26 mouse cellular contexts compared by ENCODE assay signal in genomic region chr5:74777381-74778075, GRCm38 (mm10).
DNase-seq lines count a peak whose midpoint lies in the region; ATAC-seq lines count a peak whose summit lies in the region.
"Had no signal": no experiment of that assay in that cellular context is flagged by ENCODE, and none has a peak within 500 bp of the region (broad histone marks: within the 10 kb centered on the region; RNA-seq: fewer than 3 reads in every experiment).

No protein-coding gene starts in this region.

- 37% methylated on average over 10 of the region's 10 CpGs for WGBS in heart, embryonic 15.5 days

- H3K9me3 ChIP-seq in heart, embryonic 15.5 days (replicated peaks) = no peaks in the 10 kb centered on the region
- H3K9me3 ChIP-seq: embryonic facial prominence, embryonic 12.5 days; hindbrain, embryonic 15.5 days; intestine, embryonic 15.5 days; limb, embryonic 10.5 days; liver, embryonic 15.5 days; midbrain, embryonic 15.5 days; neural tube, embryonic 12.5 days; stomach, embryonic 15.5 days had no signal

- no peak overlapping the region for H3K27ac ChIP-seq in heart, embryonic 15.5 days
- H3K27ac ChIP-seq: embryonic facial prominence, embryonic 12.5 days; hindbrain, embryonic 15.5 days; intestine, embryonic 15.5 days; liver, embryonic 15.5 days; macrophage; midbrain, embryonic 15.5 days; neural tube, embryonic 12.5 days; stomach, embryonic 15.5 days had no signal

- 0 out of 2 replicates have a peak, but pooled peaks have one; percentile 15 for ATAC-seq in heart, embryonic 15.5 days (replicated peaks; ENCODE audit: insufficient number of reproducible peaks, insufficient read depth, low FRiP score, low read depth)
- ATAC-seq: forebrain, embryonic 14.5 days; intestine, embryonic 15.5 days; midbrain, embryonic 15.5 days had no signal

- no peak overlapping the region for H3K4me3 ChIP-seq in heart, embryonic 15.5 days
- H3K4me3 ChIP-seq: embryonic facial prominence, embryonic 12.5 days; erythroblast, embryonic 14.5 days; hindbrain, embryonic 15.5 days; intestine, embryonic 15.5 days; limb, embryonic 10.5 days; liver, embryonic 15.5 days; midbrain, embryonic 15.5 days; neural tube, embryonic 12.5 days; stomach, embryonic 15.5 days had no signal

- intact Hi-C loops in heart, postnatal 25 days (cut with DNase I) = no loop called here

- H3K36me3 ChIP-seq in heart, embryonic 15.5 days = no peaks in the 10 kb centered on the region
- H3K36me3 ChIP-seq: embryonic facial prominence, embryonic 12.5 days; hindbrain, embryonic 15.5 days; intestine, embryonic 15.5 days; limb, embryonic 10.5 days; liver, embryonic 15.5 days; midbrain, embryonic 15.5 days; neural tube, embryonic 12.5 days; stomach, embryonic 15.5 days had no signal

- DNase-seq in heart, postnatal 25 days (ENCODE audit: low spot score) = no peak
- DNase-seq in 3T3-L1 (ENCODE audit: low read depth, low spot score) = peak; percentile 98
- peak; percentile 83 for DNase-seq in adrenal gland, adult 2 months
- peak; percentile 36 for DNase-seq in brain, adult 2 months (ENCODE audit: low read depth, low spot score)
- DNase-seq in embryo, embryonic 9.5 days (ENCODE audit: extremely low spot score) = no peak
- DNase-seq in right cerebral cortex, postnatal 25 days = no peak
- DNase-seq: cerebellum, adult 18-20 months; cerebellum, postnatal 14 days; kidney, adult 8-10 months; kidney, postnatal 10 days; liver; right cerebral cortex, adult 18-20 months; thymus, adult 18-20 months; thymus, postnatal 36 days had no signal

- H3K27me3 ChIP-seq in heart, embryonic 15.5 days = no peaks in the 10 kb centered on the region
- H3K27me3 ChIP-seq: embryonic facial prominence, embryonic 12.5 days; hindbrain, embryonic 15.5 days; intestine, embryonic 15.5 days; liver, embryonic 15.5 days; midbrain, embryonic 15.5 days; neural tube, embryonic 12.5 days; stomach, embryonic 15.5 days had no signal

- no peak overlapping the region for H3K4me2 ChIP-seq in heart, embryonic 15.5 days
- H3K4me2 ChIP-seq: embryonic facial prominence, embryonic 12.5 days; hindbrain, embryonic 15.5 days; intestine, embryonic 15.5 days; liver, embryonic 15.5 days; midbrain, embryonic 15.5 days; neural tube, embryonic 12.5 days; stomach, embryonic 15.5 days had no signal

- H3K9ac ChIP-seq in heart, embryonic 15.5 days = no peak overlapping the region
- H3K9ac ChIP-seq: embryonic facial prominence, embryonic 12.5 days; hindbrain, embryonic 15.5 days; intestine, embryonic 15.5 days; liver, embryonic 15.5 days; midbrain, embryonic 15.5 days; neural tube, embryonic 12.5 days; stomach, embryonic 15.5 days had no signal

- H3K4me1 ChIP-seq in heart, embryonic 15.5 days (replicated peaks) = no peaks in the 10 kb centered on the region
- H3K4me1 ChIP-seq: hindbrain, embryonic 15.5 days; intestine, embryonic 15.5 days; liver, embryonic 15.5 days; midbrain, embryonic 15.5 days; neural tube, embryonic 12.5 days; stomach, embryonic 15.5 days had no signal

Comparison
In these comparisons a context has a peak if more than half of its experiments do, and no peak if none do; other contexts are left out.
1. DNase-seq: peak in 3T3-L1 (single experiment), adrenal gland, adult 2 months (single experiment) and brain, adult 2 months (single experiment); none in heart, postnatal 25 days (single experiment), embryo, embryonic 9.5 days (single experiment) and right cerebral cortex, postnatal 25 days (single experiment).